Mouse (Mus musculus): ENCODE data around the gene Cmip. TPM values are rescaled to one million over a fixed set of nuclear protein-coding genes. Genes with fewer than 3 reads are reported as not detected.

Gene Cmip
- polyA plus RNA-seq, 2 experiments, result 27.1 to 39.7 TPM

GRCm38 (mm10) chr8:117355111-117355831 lies 98.4 kb downstream of the Cmip start:
- H3K4me1 ChIP-seq (ENCODE audit: control insufficient read depth, insufficient read depth, low read length), result no peaks in the 10 kb centered on the region
- 79% methylated on average over 12 of the region's 12 CpGs for WGBS
- no peak for ATAC-seq (ENCODE audit: low FRiP score, low read depth)
- TF ChIP-seq POLR2A (IDR thresholded peaks at IDR 0.05; ENCODE audit: borderline replicate concordance, extremely low read depth, insufficient read depth, insufficient read length), result no peak
- no peaks in the 10 kb centered on the region for H3K9me3 ChIP-seq (ENCODE audit: control insufficient read depth, low read length)
- no peak overlapping the region for H3K27ac ChIP-seq (replicated peaks; ENCODE audit: low read depth, low read length)
- H3K36me3 ChIP-seq (ENCODE audit: control insufficient read depth, insufficient read depth, low read length), result 0 out of 2 replicates have a peak, but pooled peaks cover 5% of the 10 kb centered on the region
- H3K4me3 ChIP-seq (replicated peaks; ENCODE audit: low read length), result no peak overlapping the region
- DNase-seq (ENCODE audit: low spot score), result no peak
- H3K9ac ChIP-seq (ENCODE audit: low read depth, low read length, severe bottlenecking), result no peak overlapping the region
- no peak overlapping the region for H3K4me2 ChIP-seq (replicated peaks; ENCODE audit: low read depth, low read length, severe bottlenecking)
- H3K27me3 ChIP-seq (ENCODE audit: control insufficient read depth, insufficient read depth, low read length), result no peaks in the 10 kb centered on the region

GRCm38 (mm10) chr8:117356109-117356672 lies 99.3 kb downstream of the Cmip start:
- Histone ChIP-seq H3K36me3 (ENCODE audit: control insufficient read depth, insufficient read depth, low read length) (0 out of 2 replicates have a peak, but pooled peaks cover 5% of the 10 kb centered on the region), H3K4me1 (ENCODE audit: control insufficient read depth, insufficient read depth, low read length) (peaks cover 1% of the 10 kb centered on the region; the same call in 1 of the 2 replicates), H3K27ac (replicated peaks; ENCODE audit: low read depth, low read length) (no peak overlapping the region), H3K9ac (ENCODE audit: low read depth, low read length, severe bottlenecking) (no peak overlapping the region), H3K27me3 (ENCODE audit: control insufficient read depth, insufficient read depth, low read length) (no peaks in the 10 kb centered on the region), H3K4me3 (replicated peaks; ENCODE audit: low read length) (no peak overlapping the region), H3K4me2 (replicated peaks; ENCODE audit: low read depth, low read length, severe bottlenecking) (no peak overlapping the region), H3K9me3 (ENCODE audit: control insufficient read depth, low read length) (no peaks in the 10 kb centered on the region)
- ATAC-seq (ENCODE audit: low FRiP score, low read depth) (no peak), DNase-seq (ENCODE audit: low spot score) (no peak)
- WGBS, result 85% methylated on average over 13 of the region's 13 CpGs
- no peak for TF ChIP-seq POLR2A (IDR thresholded peaks at IDR 0.05; ENCODE audit: borderline replicate concordance, extremely low read depth, insufficient read depth, insufficient read length)

DNA sequence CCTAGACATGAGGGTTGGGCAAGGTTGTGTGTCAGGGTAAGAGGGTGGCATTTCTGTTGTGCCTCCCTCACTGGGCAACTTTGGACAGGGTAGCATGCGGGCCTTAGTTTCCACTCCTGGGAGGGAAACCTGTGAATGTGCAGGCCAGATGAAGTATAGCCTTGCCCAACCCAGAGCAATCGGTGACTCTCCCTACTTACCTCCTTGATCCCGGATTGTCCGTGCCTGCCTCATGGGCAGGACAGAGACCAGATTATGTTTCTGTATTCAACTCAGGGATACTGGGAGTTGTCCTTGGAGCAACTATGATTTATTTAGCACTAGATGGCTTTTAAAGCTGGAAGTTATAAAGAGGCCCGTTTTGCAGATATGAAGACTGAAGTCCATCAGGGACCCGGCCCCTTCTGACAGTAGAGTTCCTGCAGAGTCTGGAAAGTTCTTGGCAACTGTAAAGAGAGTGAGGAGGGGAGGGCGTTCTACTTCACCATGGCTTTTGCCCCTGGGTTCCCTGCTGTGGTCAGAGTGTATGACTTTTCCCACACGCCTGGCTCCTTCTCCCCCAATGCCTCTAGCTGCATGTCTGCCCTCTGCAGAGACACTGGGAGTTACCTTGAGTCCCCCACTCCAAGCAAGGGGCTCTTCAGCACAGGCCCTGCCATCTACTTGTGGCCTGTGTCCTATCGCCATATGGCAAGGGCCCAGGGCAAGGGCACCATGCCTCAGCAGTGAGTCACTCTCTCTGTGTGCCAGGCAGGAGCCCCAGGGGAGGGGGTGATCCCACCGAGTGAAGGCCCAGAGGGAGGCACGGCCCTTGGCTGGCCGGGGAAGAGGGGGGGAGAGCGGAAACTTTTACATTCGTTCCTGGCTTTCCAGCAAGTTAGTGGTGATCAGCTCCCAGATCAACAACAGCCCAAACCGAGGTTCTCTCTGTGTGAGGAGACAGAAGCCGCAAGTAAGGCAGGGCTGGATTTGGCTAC lies 100.9 kb downstream of the Cmip start:
- 95% methylated on average over 16 of the region's 16 CpGs for WGBS
- Histone ChIP-seq H3K9ac (ENCODE audit: low read depth, low read length, severe bottlenecking) (no peak overlapping the region), H3K4me1 (ENCODE audit: control insufficient read depth, insufficient read depth, low read length) (peaks cover 13% of the 10 kb centered on the region; the same call in 1 of the 2 replicates), H3K9me3 (ENCODE audit: control insufficient read depth, low read length) (no peaks in the 10 kb centered on the region), H3K27me3 (ENCODE audit: control insufficient read depth, insufficient read depth, low read length) (no peaks in the 10 kb centered on the region), H3K4me2 (replicated peaks; ENCODE audit: low read depth, low read length, severe bottlenecking) (no peak overlapping the region), H3K27ac (replicated peaks; ENCODE audit: low read depth, low read length) (no peak overlapping the region), H3K4me3 (replicated peaks; ENCODE audit: low read length) (no peak overlapping the region), H3K36me3 (ENCODE audit: control insufficient read depth, insufficient read depth, low read length) (0 out of 2 replicates have a peak, but pooled peaks cover 3% of the 10 kb centered on the region)
- DNase-seq (ENCODE audit: low spot score) (no peak), ATAC-seq (ENCODE audit: low FRiP score, low read depth) (no peak)
- TF ChIP-seq POLR2A (IDR thresholded peaks at IDR 0.05; ENCODE audit: borderline replicate concordance, extremely low read depth, insufficient read depth, insufficient read length), result no peak

DNA sequence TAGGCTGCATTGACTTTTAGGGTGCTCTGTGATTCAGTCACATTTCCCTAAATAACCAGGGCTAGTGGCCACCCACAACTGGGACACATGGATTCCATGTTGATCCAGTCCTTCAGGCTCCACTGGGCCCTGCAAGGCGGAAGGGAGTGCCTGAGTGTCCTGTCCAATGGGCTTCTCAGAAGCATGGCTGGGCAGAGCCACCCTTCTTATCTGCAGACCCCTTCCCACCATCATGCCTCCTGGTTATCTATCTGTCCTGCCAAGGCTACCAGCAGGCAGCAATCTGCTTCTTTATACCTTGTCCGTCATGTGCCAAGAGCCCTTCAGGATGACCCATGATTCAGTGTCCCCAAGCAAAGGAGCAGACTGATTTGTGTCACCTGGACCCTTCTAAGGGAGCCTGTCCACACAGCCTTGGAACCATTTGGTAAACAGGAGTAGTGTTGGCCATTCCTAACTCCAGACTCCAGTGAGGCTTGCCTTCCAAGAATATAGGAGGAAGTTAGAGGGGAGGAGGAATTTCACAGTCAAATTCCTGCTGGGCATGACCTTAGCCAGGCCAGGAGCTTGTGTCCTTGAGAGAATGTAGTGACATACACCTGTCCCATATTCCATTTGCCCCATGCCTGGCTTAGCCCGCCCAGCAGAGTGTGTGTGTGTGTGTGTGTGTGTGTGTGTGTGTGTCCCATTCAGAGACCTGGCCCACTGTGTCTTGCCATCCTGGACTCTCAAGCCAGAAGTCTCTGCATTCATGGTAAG lies 103.5 kb downstream of the Cmip start:
- DNase-seq (ENCODE audit: low spot score) (no peak), ATAC-seq (ENCODE audit: low FRiP score, low read depth) (no peak)
- 95% methylated on average over 3 of the region's 3 CpGs for WGBS
- Histone ChIP-seq H3K9ac (ENCODE audit: low read depth, low read length, severe bottlenecking) (no peak overlapping the region), H3K27ac (replicated peaks; ENCODE audit: low read depth, low read length) (no peak overlapping the region), H3K27me3 (ENCODE audit: control insufficient read depth, insufficient read depth, low read length) (no peaks in the 10 kb centered on the region), H3K9me3 (ENCODE audit: control insufficient read depth, low read length) (no peaks in the 10 kb centered on the region), H3K4me3 (replicated peaks; ENCODE audit: low read length) (no peak overlapping the region), H3K36me3 (ENCODE audit: control insufficient read depth, insufficient read depth, low read length) (no peaks in the 10 kb centered on the region), H3K4me2 (replicated peaks; ENCODE audit: low read depth, low read length, severe bottlenecking) (no peak overlapping the region), H3K4me1 (ENCODE audit: control insufficient read depth, insufficient read depth, low read length) (peaks cover 13% of the 10 kb centered on the region; the same call in 1 of the 2 replicates)
- TF ChIP-seq POLR2A (IDR thresholded peaks at IDR 0.05; ENCODE audit: borderline replicate concordance, extremely low read depth, insufficient read depth, insufficient read length), result no peak
